Mouse (Mus musculus): ENCODE data around the gene Zfp652. TPM values are rescaled to one million over a fixed set of nuclear protein-coding genes. Genes with fewer than 3 reads are reported as not detected.
A peak's percentile ranks its signal among the peaks of the same experiment; 100 is the strongest.

Zfp652 gene
- polyA plus RNA-seq, 1 experiment from 2014 or later: 13.6 TPM

GRCm38 (mm10) chr11:95814857-95815256, 102.4 kb downstream of the Zfp652 start:
- Histone ChIP-seq H3K27ac (ENCODE audit: low read length) (no peak overlapping the region), H3K4me2 (ENCODE audit: low read depth, low read length) (no peak overlapping the region), H3K4me3 (ENCODE audit: low read length) (no peak overlapping the region), H3K4me1 (ENCODE audit: control insufficient read depth, insufficient read depth, low read length) (no peaks in the 10 kb centered on the region), H3K27me3 (ENCODE audit: control insufficient read depth, insufficient read depth, low read length) (no peaks in the 10 kb centered on the region), H3K9ac (ENCODE audit: low read length) (no peak overlapping the region), H3K36me3 (ENCODE audit: control insufficient read depth, insufficient read depth) (no peaks in the 10 kb centered on the region), H3K9me3 (replicated peaks; ENCODE audit: control insufficient read depth, low read length) (no peaks in the 10 kb centered on the region)
- no peak for ATAC-seq (replicated peaks; ENCODE audit: extremely low read depth, insufficient read depth, low FRiP score)
- 64% methylated on average over 5 of the region's 5 CpGs for WGBS

GRCm38 (mm10) chr11:95815412-95815811, 102.9 kb downstream of the Zfp652 start:
- H3K27me3 ChIP-seq (ENCODE audit: control insufficient read depth, insufficient read depth, low read length): no peaks in the 10 kb centered on the region
- H3K4me1 ChIP-seq (ENCODE audit: control insufficient read depth, insufficient read depth, low read length): no peaks in the 10 kb centered on the region
- ATAC-seq (replicated peaks; ENCODE audit: extremely low read depth, insufficient read depth, low FRiP score): no peak
- WGBS: 73% methylated on average over 9 of the region's 9 CpGs
- H3K36me3 ChIP-seq (ENCODE audit: control insufficient read depth, insufficient read depth): no peaks in the 10 kb centered on the region
- no peak overlapping the region for H3K4me2 ChIP-seq (ENCODE audit: low read depth, low read length)
- no peak overlapping the region for H3K4me3 ChIP-seq (ENCODE audit: low read length)
- no peak overlapping the region for H3K27ac ChIP-seq (ENCODE audit: low read length)
- no peaks in the 10 kb centered on the region for H3K9me3 ChIP-seq (replicated peaks; ENCODE audit: control insufficient read depth, low read length)
- H3K9ac ChIP-seq (ENCODE audit: low read length): no peak overlapping the region

- no peak overlapping the region for H3K4me2 ChIP-seq (ENCODE audit: low read depth, low read length)
- H3K27ac ChIP-seq (ENCODE audit: low read length): no peak overlapping the region
- H3K4me3 ChIP-seq (ENCODE audit: low read length): no peak overlapping the region
- no peak for ATAC-seq (replicated peaks; ENCODE audit: extremely low read depth, insufficient read depth, low FRiP score)
- H3K4me1 ChIP-seq (ENCODE audit: control insufficient read depth, insufficient read depth, low read length): peaks cover 3% of the 10 kb centered on the region; the same call in 1 of the 2 replicates
- H3K36me3 ChIP-seq (ENCODE audit: control insufficient read depth, insufficient read depth): no peaks in the 10 kb centered on the region
- WGBS: 84% methylated on average over 8 of the region's 8 CpGs
- no peaks in the 10 kb centered on the region for H3K9me3 ChIP-seq (replicated peaks; ENCODE audit: control insufficient read depth, low read length)
- H3K27me3 ChIP-seq (ENCODE audit: control insufficient read depth, insufficient read depth, low read length): no peaks in the 10 kb centered on the region
- H3K9ac ChIP-seq (ENCODE audit: low read length): no peak overlapping the region
Observed at GRCm38 (mm10) chr11:95819138-95819537, 106.7 kb downstream of the Zfp652 start.

GRCm38 (mm10) chr11:95821511-95821910, 109.0 kb downstream of the Zfp652 start:
- no peak for ATAC-seq (replicated peaks; ENCODE audit: extremely low read depth, insufficient read depth, low FRiP score)
- Histone ChIP-seq H3K9me3 (replicated peaks; ENCODE audit: control insufficient read depth, low read length) (no peaks in the 10 kb centered on the region), H3K27ac (ENCODE audit: low read length) (no peak overlapping the region), H3K36me3 (ENCODE audit: control insufficient read depth, insufficient read depth) (no peaks in the 10 kb centered on the region), H3K4me1 (ENCODE audit: control insufficient read depth, insufficient read depth, low read length) (peaks cover 12% of the 10 kb centered on the region), H3K27me3 (ENCODE audit: control insufficient read depth, insufficient read depth, low read length) (no peaks in the 10 kb centered on the region), H3K4me2 (ENCODE audit: low read depth, low read length) (no peak overlapping the region), H3K9ac (ENCODE audit: low read length) (no peak overlapping the region), H3K4me3 (ENCODE audit: low read length) (no peak overlapping the region)
- WGBS: 89% methylated on average over 3 of the region's 3 CpGs

GRCm38 (mm10) chr11:95822437-95822836, 110.0 kb downstream of the Zfp652 start:
- Histone ChIP-seq H3K9ac (ENCODE audit: low read length) (no peak overlapping the region), H3K9me3 (replicated peaks; ENCODE audit: control insufficient read depth, low read length) (no peaks in the 10 kb centered on the region), H3K4me1 (ENCODE audit: control insufficient read depth, insufficient read depth, low read length) (peaks cover 20% of the 10 kb centered on the region), H3K27ac (ENCODE audit: low read length) (no peak overlapping the region), H3K27me3 (ENCODE audit: control insufficient read depth, insufficient read depth, low read length) (no peaks in the 10 kb centered on the region), H3K4me3 (ENCODE audit: low read length) (no peak overlapping the region), H3K4me2 (ENCODE audit: low read depth, low read length) (no peak overlapping the region), H3K36me3 (ENCODE audit: control insufficient read depth, insufficient read depth) (no peaks in the 10 kb centered on the region)
- ATAC-seq (replicated peaks; ENCODE audit: extremely low read depth, insufficient read depth, low FRiP score): no peak
- 92% methylated on average over 4 of the region's 4 CpGs for WGBS

GRCm38 (mm10) chr11:95824071-95824876, 111.8 kb downstream of the Zfp652 start, which contains the start of gene Phospho1:
Gene Phospho1 (plus strand): TSS chr11:95824499.
- peak; percentile 95 for ATAC-seq (replicated peaks; ENCODE audit: extremely low read depth, insufficient read depth, low FRiP score)
- H3K36me3 ChIP-seq (ENCODE audit: control insufficient read depth, insufficient read depth): no peaks in the 10 kb centered on the region
- peak within 1 kb of the TSS; percentile 73 for H3K9ac ChIP-seq (ENCODE audit: low read length)
- H3K4me2 ChIP-seq (ENCODE audit: low read depth, low read length): peak within 1 kb of the TSS; percentile 79
- H3K27ac ChIP-seq (ENCODE audit: low read length): peak within 1 kb of the TSS; percentile 74
- peaks cover 9% of the 10 kb centered on the region for H3K27me3 ChIP-seq (ENCODE audit: control insufficient read depth, insufficient read depth, low read length)
- no peaks in the 10 kb centered on the region for H3K9me3 ChIP-seq (replicated peaks; ENCODE audit: control insufficient read depth, low read length)
- H3K4me3 ChIP-seq (ENCODE audit: low read length): peak within 1 kb of the TSS; percentile 63
- peaks cover 20% of the 10 kb centered on the region for H3K4me1 ChIP-seq (ENCODE audit: control insufficient read depth, insufficient read depth, low read length)
- WGBS: under 1% methylated on average over 76 of the region's 78 CpGs

- H3K9ac ChIP-seq (ENCODE audit: low read length): peak overlapping the region; percentile 73
- H3K4me2 ChIP-seq (ENCODE audit: low read depth, low read length): peak overlapping the region; percentile 79
- WGBS: 0% methylated on average over 11 of the region's 11 CpGs
- peak overlapping the region; percentile 63 for H3K4me3 ChIP-seq (ENCODE audit: low read length)
- no peaks in the 10 kb centered on the region for H3K9me3 ChIP-seq (replicated peaks; ENCODE audit: control insufficient read depth, low read length)
- ATAC-seq (replicated peaks; ENCODE audit: extremely low read depth, insufficient read depth, low FRiP score): peak; percentile 60
- H3K4me1 ChIP-seq (ENCODE audit: control insufficient read depth, insufficient read depth, low read length): peaks cover 21% of the 10 kb centered on the region
- H3K27ac ChIP-seq (ENCODE audit: low read length): peak overlapping the region; percentile 74
- no peaks in the 10 kb centered on the region for H3K36me3 ChIP-seq (ENCODE audit: control insufficient read depth, insufficient read depth)
- H3K27me3 ChIP-seq (ENCODE audit: control insufficient read depth, insufficient read depth, low read length): peaks cover 15% of the 10 kb centered on the region
Observed at GRCm38 (mm10) chr11:95824877-95825243, 112.4 kb downstream of the Zfp652 start.

- H3K9me3 ChIP-seq (replicated peaks; ENCODE audit: control insufficient read depth, low read length): no peaks in the 10 kb centered on the region
- WGBS: 37% methylated on average over 3 of the region's 3 CpGs
- H3K4me1 ChIP-seq (ENCODE audit: control insufficient read depth, insufficient read depth, low read length): peaks cover 28% of the 10 kb centered on the region
- peak overlapping the region; percentile 73 for H3K9ac ChIP-seq (ENCODE audit: low read length)
- ATAC-seq (replicated peaks; ENCODE audit: extremely low read depth, insufficient read depth, low FRiP score): no peak
- H3K27ac ChIP-seq (ENCODE audit: low read length): no peak overlapping the region
- H3K36me3 ChIP-seq (ENCODE audit: control insufficient read depth, insufficient read depth): no peaks in the 10 kb centered on the region
- peaks cover 23% of the 10 kb centered on the region for H3K27me3 ChIP-seq (ENCODE audit: control insufficient read depth, insufficient read depth, low read length)
- H3K4me2 ChIP-seq (ENCODE audit: low read depth, low read length): peak overlapping the region; percentile 79
- H3K4me3 ChIP-seq (ENCODE audit: low read length): peak overlapping the region; percentile 63
Observed at GRCm38 (mm10) chr11:95825625-95826024, 113.2 kb downstream of the Zfp652 start.

- no peak overlapping the region for H3K4me3 ChIP-seq (ENCODE audit: low read length)
- no peak for ATAC-seq (replicated peaks; ENCODE audit: extremely low read depth, insufficient read depth, low FRiP score)
- 48% methylated on average over 6 of the region's 6 CpGs for WGBS
- H3K9me3 ChIP-seq (replicated peaks; ENCODE audit: control insufficient read depth, low read length): no peaks in the 10 kb centered on the region
- no peak overlapping the region for H3K9ac ChIP-seq (ENCODE audit: low read length)
- H3K4me1 ChIP-seq (ENCODE audit: control insufficient read depth, insufficient read depth, low read length): peaks cover 35% of the 10 kb centered on the region
- no peak overlapping the region for H3K4me2 ChIP-seq (ENCODE audit: low read depth, low read length)
- H3K36me3 ChIP-seq (ENCODE audit: control insufficient read depth, insufficient read depth): no peaks in the 10 kb centered on the region
- no peak overlapping the region; the same call in 1 of the 2 replicates for H3K27ac ChIP-seq (ENCODE audit: low read length)
- H3K27me3 ChIP-seq (ENCODE audit: control insufficient read depth, insufficient read depth, low read length): peaks cover 31% of the 10 kb centered on the region
Observed at GRCm38 (mm10) chr11:95826317-95827167, 114.1 kb downstream of the Zfp652 start.

All from heart, embryonic 16.5 days (tissue).